Mouse (Mus musculus): ENCODE results near the gene Furin. TPM values are rescaled to one million over a fixed set of nuclear protein-coding genes. Genes with fewer than 3 reads are reported as not detected.

Gene Furin
- total and polyA plus RNA-seq, 3 experiments, result 13.7 to 32.3 TPM; not detected in 1

DNA sequence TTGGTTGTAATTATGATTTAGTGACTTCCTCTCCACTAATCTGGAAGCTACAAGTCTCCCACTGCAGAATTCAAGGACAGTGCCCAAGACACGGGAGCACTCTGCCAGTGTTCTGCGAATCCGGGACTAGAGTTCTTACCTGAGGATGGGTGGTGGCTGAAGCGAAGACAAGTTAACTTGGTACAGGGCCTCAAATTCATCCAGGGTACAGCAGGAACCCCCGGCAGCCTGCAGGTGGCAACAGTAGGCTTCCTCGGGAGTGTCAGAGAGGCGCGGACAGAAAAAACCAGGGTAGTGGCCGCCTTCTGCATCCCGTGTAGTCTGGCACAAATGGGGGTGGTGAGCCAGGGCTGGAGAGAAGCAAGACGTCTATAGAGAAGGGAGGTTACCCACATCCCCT lies 64.4 kb downstream of the Furin start, which contains the start of gene Unc45a (continued):
- TF ChIP-seq POLR2AphosphoS5 (IDR thresholded peaks at IDR 0.05; ENCODE audit: borderline replicate concordance, low read depth, low read length), result no peak
- no peak for TF ChIP-seq MEF2A (IDR thresholded peaks at IDR 0.05; ENCODE audit: extremely low read depth, insufficient replicate concordance, low read depth, low read length, poor library complexity, severe bottlenecking)

- Histone ChIP-seq H3K9me3 (replicated peaks; ENCODE audit: insufficient read depth, low read length) (no peaks in the 10 kb centered on the region), H3K27ac (ENCODE audit: control insufficient read depth, low read depth, low read length) (peak overlapping the region; percentile 38), H3K9ac (ENCODE audit: control insufficient read depth, low read depth, low read length, poor library complexity, severe bottlenecking) (peak overlapping the region; percentile 69), H3K4me3 (ENCODE audit: control insufficient read depth in 1 of 2, insufficient read depth in 1 of 2, low read depth in 2 of 2, low read length in 2 of 2) (peak overlapping the region; percentile 70 to 77), H3K79me2 (ENCODE audit: control insufficient read depth, insufficient read depth, low read length, poor library complexity) (peaks cover 11% of the 10 kb centered on the region), H3K36me3 (ENCODE audit: control insufficient read depth in 1 of 2, insufficient read depth in 2 of 2, low read length in 2 of 2) (peaks cover 0 to 12% of the 10 kb centered on the region in 2 experiments; a peak in 2 of 4 replicates), H3K4me1 (ENCODE audit: control insufficient read depth in 1 of 2, insufficient read depth in 2 of 2, low read length in 2 of 2) (peaks cover 0 to 31% of the 10 kb centered on the region in 2 experiments; a peak in 3 of 4 replicates), H3K27me3 (ENCODE audit: control insufficient read depth in 1 of 2, insufficient read depth in 2 of 2, low read length in 2 of 2) (no peaks in the 10 kb centered on the region)
- peak; percentile 98 for DNase-seq (ENCODE audit: low read depth, low spot score)
- TF ChIP-seq MAX (IDR thresholded peaks at IDR 0.05; ENCODE audit: low read length), result peak; percentile 28; the same call in 1 of the 2 replicates
- peak; percentile 99 for TF ChIP-seq NRF1 (IDR thresholded peaks at IDR 0.05; ENCODE audit: insufficient read depth, low read depth, low read length, poor library complexity, severe bottlenecking)
- TF ChIP-seq SMC3 (IDR thresholded peaks at IDR 0.05; ENCODE audit: low read depth, low read length), result peak; percentile 53
- TF ChIP-seq JUND (IDR thresholded peaks at IDR 0.05; ENCODE audit: low read depth, low read length), result no peak
- TF ChIP-seq NELFE (IDR thresholded peaks at IDR 0.05; ENCODE audit: low read depth, low read length), result peak; percentile 87
- no peak for TF ChIP-seq MEF2A (IDR thresholded peaks at IDR 0.05; ENCODE audit: extremely low read depth, insufficient replicate concordance, low read depth, low read length, poor library complexity, severe bottlenecking)
- peak; percentile 70 to 87 (median 86) for TF ChIP-seq CTCF (IDR thresholded peaks at IDR 0.05 in 2 of 3, conservative IDR thresholded peaks at IDR 0.05 in 1 of 3; ENCODE audit: control insufficient read depth in 1 of 3, insufficient read depth in 1 of 3, low read depth in 2 of 3, low read length in 3 of 3, poor library complexity in 1 of 3, severe bottlenecking in 1 of 3)
- TF ChIP-seq KAT2A (conservative IDR thresholded peaks at IDR 0.05; ENCODE audit: low read depth, low read length), result no peak; the same call in 1 of the 2 replicates
- TF ChIP-seq BHLHE40 (IDR thresholded peaks at IDR 0.05; ENCODE audit: borderline replicate concordance, low read depth, low read length), result no peak
- no peak for TF ChIP-seq GATA1 (IDR thresholded peaks at IDR 0.05; ENCODE audit: low read depth, low read length)
- TF ChIP-seq ZKSCAN1 (IDR thresholded peaks at IDR 0.05; ENCODE audit: low read depth, low read length), result no peak
- no peak for TF ChIP-seq CHD2 (IDR thresholded peaks at IDR 0.05; ENCODE audit: low read length)
- TF ChIP-seq E2F4 (IDR thresholded peaks at IDR 0.05; ENCODE audit: borderline replicate concordance, low read depth, low read length), result no peak
- TF ChIP-seq EP300 (IDR thresholded peaks at IDR 0.05; ENCODE audit: low read depth in 1 of 2, low read length in 2 of 2), result no peak
- TF ChIP-seq TAL1 (IDR thresholded peaks at IDR 0.05; ENCODE audit: low read length), result no peak
- peak; percentile 76; the same call in 1 of the 2 replicates for TF ChIP-seq POLR2AphosphoS2 (IDR thresholded peaks at IDR 0.05; ENCODE audit: low read length)
- TF ChIP-seq TBP (IDR thresholded peaks at IDR 0.05; ENCODE audit: low read depth, low read length), result peak; percentile 48; the same call in 1 of the 2 replicates
- no peak; the same call in 1 of the 2 replicates for TF ChIP-seq HCFC1 (IDR thresholded peaks at IDR 0.05; ENCODE audit: low read depth, low read length)
- no peak for TF ChIP-seq UBTF (IDR thresholded peaks at IDR 0.05; ENCODE audit: borderline replicate concordance, insufficient read depth, low read depth, low read length)
- TF ChIP-seq ZMIZ1 (IDR thresholded peaks at IDR 0.05; ENCODE audit: low read depth, low read length), result peak; percentile 53; the same call in 1 of the 2 replicates
- TF ChIP-seq ZC3H11A (IDR thresholded peaks at IDR 0.05; ENCODE audit: low read depth, low read length), result no peak
- no peak for TF ChIP-seq ETS1 (IDR thresholded peaks at IDR 0.05; ENCODE audit: low read depth, low read length)
- TF ChIP-seq CHD1 (IDR thresholded peaks at IDR 0.05; ENCODE audit: low read depth, low read length), result no peak
- 0 out of 2 replicates have a peak, but pooled peaks have one; percentile 32 for TF ChIP-seq TCF12 (IDR thresholded peaks at IDR 0.05; ENCODE audit: low read depth, low read length)
- TF ChIP-seq POLR2A (IDR thresholded peaks at IDR 0.05; ENCODE audit: control insufficient read depth in 1 of 2, insufficient read depth in 1 of 2, low read depth in 1 of 2, low read length in 2 of 2, poor library complexity in 1 of 2), result peak; percentile 81 to 87
- 0 out of 2 replicates have a peak, but pooled peaks have one; percentile 33 for TF ChIP-seq MYC (IDR thresholded peaks at IDR 0.05; ENCODE audit: low read depth, low read length)
- 0 out of 2 replicates have a peak, but pooled peaks have one; percentile 10 for TF ChIP-seq RCOR1 (IDR thresholded peaks at IDR 0.05; ENCODE audit: low read depth, low read length)
- no peak for TF ChIP-seq MAFK (IDR thresholded peaks at IDR 0.05; ENCODE audit: borderline replicate concordance, low read depth, low read length)
- no peak for TF ChIP-seq USF2 (IDR thresholded peaks at IDR 0.05; ENCODE audit: borderline replicate concordance in 1 of 2, insufficient read depth in 1 of 2, low read depth in 1 of 2, low read length in 2 of 2)
- TF ChIP-seq USF1 (IDR thresholded peaks at IDR 0.05; ENCODE audit: low read depth, low read length), result no peak
- TF ChIP-seq MXI1 (IDR thresholded peaks at IDR 0.05; ENCODE audit: low read depth, low read length), result peak; percentile 55; the same call in 1 of the 2 replicates
Measured at GRCm38 (mm10) chr7:80339793-80340628, 65.2 kb downstream of the Furin start.

Measured in MEL (cell line).